Mouse (Mus musculus): Measurements from ENCODE around the gene Gsn. TPM values are rescaled to one million over a fixed set of nuclear protein-coding genes. Genes with fewer than 3 reads are reported as not detected.

Gene Gsn
- polyA plus RNA-seq, 1 experiment from 2014 or later: 76.4 TPM

- Histone ChIP-seq H3K9ac (ENCODE audit: low read depth, low read length) (no peak overlapping the region), H3K4me2 (no peak overlapping the region), H3K27ac (ENCODE audit: low read depth, low read length) (no peak overlapping the region), H3K36me3 (ENCODE audit: control insufficient read depth, insufficient read depth, low read length) (peaks cover 3% of the 10 kb centered on the region; the same call in 1 of the 2 replicates), H3K27me3 (replicated peaks; ENCODE audit: control insufficient read depth, insufficient read depth, low read length) (no peaks in the 10 kb centered on the region), H3K9me3 (ENCODE audit: control insufficient read depth, low read length) (no peaks in the 10 kb centered on the region), H3K4me3 (ENCODE audit: low read depth, low read length) (no peak overlapping the region), H3K4me1 (replicated peaks; ENCODE audit: control insufficient read depth, insufficient read depth, low read length) (no peaks in the 10 kb centered on the region)
- no peak for ATAC-seq (replicated peaks; ENCODE audit: low FRiP score)
- no peak for DNase-seq (ENCODE audit: low spot score)
- WGBS: 50% methylated on average over 3 of the region's 3 CpGs
These were observed 36.5 kb downstream of the Gsn start for GRCm38 (mm10) chr2:35292700-35293099.

DNA sequence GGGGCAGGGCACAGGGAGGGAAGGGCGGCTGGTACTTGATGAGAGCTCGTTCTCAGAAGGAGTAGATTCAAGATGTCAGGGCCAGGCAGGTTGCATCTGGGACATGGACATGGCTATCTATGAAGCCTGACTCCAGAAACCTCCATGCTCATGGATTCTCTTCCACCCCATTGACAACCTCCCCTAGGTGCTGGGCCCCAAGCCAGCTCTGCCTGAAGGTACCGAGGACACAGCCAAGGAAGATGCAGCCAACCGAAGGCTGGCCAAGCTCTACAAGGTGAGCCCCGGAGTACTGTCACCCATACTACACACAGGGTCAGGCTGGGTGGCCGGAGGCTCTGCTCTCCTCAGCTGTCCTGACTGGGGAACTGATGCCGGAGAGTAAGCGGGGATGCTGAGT, 37.1 kb downstream of the Gsn start:
- DNase-seq (ENCODE audit: low spot score) (no peak), ATAC-seq (replicated peaks; ENCODE audit: low FRiP score) (no peak)
- H3K9ac ChIP-seq (ENCODE audit: low read depth, low read length): no peak overlapping the region
- no peaks in the 10 kb centered on the region for H3K4me1 ChIP-seq (replicated peaks; ENCODE audit: control insufficient read depth, insufficient read depth, low read length)
- no peaks in the 10 kb centered on the region for H3K27me3 ChIP-seq (replicated peaks; ENCODE audit: control insufficient read depth, insufficient read depth, low read length)
- peaks cover 3% of the 10 kb centered on the region; the same call in 1 of the 2 replicates for H3K36me3 ChIP-seq (ENCODE audit: control insufficient read depth, insufficient read depth, low read length)
- WGBS: 89% methylated on average over 8 of the region's 8 CpGs
- H3K9me3 ChIP-seq (ENCODE audit: control insufficient read depth, low read length): no peaks in the 10 kb centered on the region
- H3K4me3 ChIP-seq (ENCODE audit: low read depth, low read length): no peak overlapping the region
- no peak overlapping the region for H3K27ac ChIP-seq (ENCODE audit: low read depth, low read length)
- H3K4me2 ChIP-seq: no peak overlapping the region

- 19% methylated on average over 15 of the region's 15 CpGs for WGBS
- Histone ChIP-seq H3K4me2 (no peak overlapping the region; the same call in 1 of the 2 replicates), H3K4me1 (replicated peaks; ENCODE audit: control insufficient read depth, insufficient read depth, low read length) (peaks cover 7% of the 10 kb centered on the region), H3K27ac (ENCODE audit: low read depth, low read length) (no peak overlapping the region), H3K4me3 (ENCODE audit: low read depth, low read length) (no peak overlapping the region), H3K9me3 (ENCODE audit: control insufficient read depth, low read length) (no peaks in the 10 kb centered on the region), H3K27me3 (replicated peaks; ENCODE audit: control insufficient read depth, insufficient read depth, low read length) (no peaks in the 10 kb centered on the region), H3K36me3 (ENCODE audit: control insufficient read depth, insufficient read depth, low read length) (peaks cover 2% of the 10 kb centered on the region; the same call in 1 of the 2 replicates), H3K9ac (ENCODE audit: low read depth, low read length) (no peak overlapping the region)
- ATAC-seq (replicated peaks; ENCODE audit: low FRiP score) (peak; percentile 72), DNase-seq (ENCODE audit: low spot score) (peak; percentile 79)
These were observed 41.6 kb downstream of the Gsn start for GRCm38 (mm10) chr2:35297703-35298332.

DNA sequence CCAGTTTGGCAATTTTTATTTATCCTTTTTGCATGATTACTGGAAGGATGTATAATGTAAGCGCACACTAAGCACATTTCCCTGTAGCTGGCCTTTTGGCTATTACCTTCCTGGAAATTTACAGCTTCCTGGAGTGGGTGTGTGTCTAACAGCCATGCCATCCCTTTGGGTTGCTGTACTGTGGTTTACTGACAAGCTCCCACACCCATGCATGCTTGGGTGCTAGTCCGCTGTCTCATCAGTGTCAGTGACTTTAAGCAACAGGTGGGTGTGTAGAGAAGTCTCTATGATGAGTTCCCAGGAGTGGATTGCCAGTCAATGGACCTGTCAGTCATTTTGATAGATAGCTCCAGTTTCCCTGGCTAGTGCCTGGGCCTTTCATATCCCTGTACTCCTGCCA, 43.3 kb downstream of the Gsn start:
- H3K4me2 ChIP-seq: no peak overlapping the region
- H3K4me3 ChIP-seq (ENCODE audit: low read depth, low read length): no peak overlapping the region
- H3K36me3 ChIP-seq (ENCODE audit: control insufficient read depth, insufficient read depth, low read length): peaks cover 2% of the 10 kb centered on the region; the same call in 1 of the 2 replicates
- no peak overlapping the region for H3K27ac ChIP-seq (ENCODE audit: low read depth, low read length)
- no peaks in the 10 kb centered on the region for H3K9me3 ChIP-seq (ENCODE audit: control insufficient read depth, low read length)
- DNase-seq (ENCODE audit: low spot score): no peak
- WGBS: 75% methylated on average over 2 of the region's 2 CpGs
- no peaks in the 10 kb centered on the region for H3K27me3 ChIP-seq (replicated peaks; ENCODE audit: control insufficient read depth, insufficient read depth, low read length)
- ATAC-seq (replicated peaks; ENCODE audit: low FRiP score): no peak
- peaks cover 7% of the 10 kb centered on the region for H3K4me1 ChIP-seq (replicated peaks; ENCODE audit: control insufficient read depth, insufficient read depth, low read length)
- H3K9ac ChIP-seq (ENCODE audit: low read depth, low read length): no peak overlapping the region

GRCm38 (mm10) chr2:35302049-35302885, 46.1 kb downstream of the Gsn start:
- Histone ChIP-seq H3K36me3 (ENCODE audit: control insufficient read depth, insufficient read depth, low read length) (peaks cover 2% of the 10 kb centered on the region; the same call in 1 of the 2 replicates), H3K27me3 (replicated peaks; ENCODE audit: control insufficient read depth, insufficient read depth, low read length) (no peaks in the 10 kb centered on the region), H3K27ac (ENCODE audit: low read depth, low read length) (no peak overlapping the region; the same call in 1 of the 2 replicates), H3K9me3 (ENCODE audit: control insufficient read depth, low read length) (no peaks in the 10 kb centered on the region), H3K4me3 (ENCODE audit: low read depth, low read length) (no peak overlapping the region), H3K4me2 (no peak overlapping the region), H3K9ac (ENCODE audit: low read depth, low read length) (no peak overlapping the region), H3K4me1 (replicated peaks; ENCODE audit: control insufficient read depth, insufficient read depth, low read length) (peaks cover 7% of the 10 kb centered on the region)
- 73% methylated on average over 13 of the region's 13 CpGs for WGBS
- DNase-seq (ENCODE audit: low spot score) (no peak), ATAC-seq (replicated peaks; ENCODE audit: low FRiP score) (no peak)

DNA sequence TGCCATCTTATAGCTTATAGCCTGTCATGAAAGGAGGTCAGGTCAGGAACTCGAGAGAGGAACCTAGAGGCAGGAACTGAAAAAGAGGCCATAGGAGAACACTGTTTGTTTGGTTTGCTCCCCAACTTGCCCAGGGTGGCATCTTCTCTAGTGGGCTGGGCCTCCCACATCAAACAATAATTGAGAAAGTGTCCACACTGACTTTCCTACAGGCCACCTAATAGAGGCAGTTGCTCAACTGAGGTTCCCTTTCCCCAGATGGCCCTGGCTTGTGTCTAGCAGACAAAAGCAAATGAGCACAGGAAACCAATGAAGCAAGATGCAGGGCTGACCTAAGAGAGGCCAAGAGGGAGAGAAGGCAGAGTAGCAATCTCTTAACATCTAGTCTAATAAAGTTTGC, 52.0 kb downstream of the Gsn start:
- Histone ChIP-seq H3K4me3 (ENCODE audit: low read depth, low read length) (no peak overlapping the region), H3K27ac (ENCODE audit: low read depth, low read length) (no peak overlapping the region), H3K27me3 (replicated peaks; ENCODE audit: control insufficient read depth, insufficient read depth, low read length) (no peaks in the 10 kb centered on the region), H3K36me3 (ENCODE audit: control insufficient read depth, insufficient read depth, low read length) (no peaks in the 10 kb centered on the region), H3K4me2 (no peak overlapping the region), H3K4me1 (replicated peaks; ENCODE audit: control insufficient read depth, insufficient read depth, low read length) (no peaks in the 10 kb centered on the region), H3K9me3 (ENCODE audit: control insufficient read depth, low read length) (no peaks in the 10 kb centered on the region), H3K9ac (ENCODE audit: low read depth, low read length) (no peak overlapping the region)
- DNase-seq (ENCODE audit: low spot score): no peak
- WGBS: 53% methylated on average over 1 of the region's 1 CpGs
- ATAC-seq (replicated peaks; ENCODE audit: low FRiP score): no peak

GRCm38 (mm10) chr2:35309906-35310493, 53.8 kb downstream of the Gsn start:
- ATAC-seq (replicated peaks; ENCODE audit: low FRiP score): no peak
- Histone ChIP-seq H3K4me3 (ENCODE audit: low read depth, low read length) (no peak overlapping the region), H3K4me1 (replicated peaks; ENCODE audit: control insufficient read depth, insufficient read depth, low read length) (peaks cover 2% of the 10 kb centered on the region; the same call in 1 of the 2 replicates), H3K9me3 (ENCODE audit: control insufficient read depth, low read length) (no peaks in the 10 kb centered on the region), H3K9ac (ENCODE audit: low read depth, low read length) (no peak overlapping the region), H3K36me3 (ENCODE audit: control insufficient read depth, insufficient read depth, low read length) (no peaks in the 10 kb centered on the region; the same call in 1 of the 2 replicates), H3K27me3 (replicated peaks; ENCODE audit: control insufficient read depth, insufficient read depth, low read length) (no peaks in the 10 kb centered on the region), H3K4me2 (no peak overlapping the region), H3K27ac (ENCODE audit: low read depth, low read length) (no peak overlapping the region)
- 81% methylated on average over 4 of the region's 4 CpGs for WGBS
- no peak for DNase-seq (ENCODE audit: low spot score)

GRCm38 (mm10) chr2:35314300-35314699, 58.1 kb downstream of the Gsn start:
- Histone ChIP-seq H3K9ac (ENCODE audit: low read depth, low read length) (no peak overlapping the region), H3K27ac (ENCODE audit: low read depth, low read length) (no peak overlapping the region), H3K4me2 (no peak overlapping the region), H3K4me3 (ENCODE audit: low read depth, low read length) (no peak overlapping the region), H3K27me3 (replicated peaks; ENCODE audit: control insufficient read depth, insufficient read depth, low read length) (no peaks in the 10 kb centered on the region), H3K9me3 (ENCODE audit: control insufficient read depth, low read length) (no peaks in the 10 kb centered on the region), H3K4me1 (replicated peaks; ENCODE audit: control insufficient read depth, insufficient read depth, low read length) (peaks cover 26% of the 10 kb centered on the region), H3K36me3 (ENCODE audit: control insufficient read depth, insufficient read depth, low read length) (peaks cover 5% of the 10 kb centered on the region; the same call in 1 of the 2 replicates)
- ATAC-seq (replicated peaks; ENCODE audit: low FRiP score): no peak
- 76% methylated on average over 3 of the region's 3 CpGs for WGBS
- no peak for DNase-seq (ENCODE audit: low spot score)
